Mouse (Mus musculus): ENCODE results near the gene Rbfox2.

- TF ChIP-seq CTCF (conservative IDR thresholded peaks at IDR 0.05; ENCODE audit: low read length) (no peak), POU5F1 (IDR thresholded peaks at IDR 0.05; ENCODE audit: borderline replicate concordance, low read length) (no peak)
Observed at GRCm38 (mm10) chr15:77095216-77095615, 211.6 kb downstream of the Rbfox2 start.

Data from E14TG2a.4 (cell line).